Mouse (Mus musculus): ENCODE measurements around the gene Suv39h1. TPM values are rescaled to one million over a fixed set of nuclear protein-coding genes. Genes with fewer than 3 reads are reported as not detected.
"Not testable (repeated sequence)": the region's sequence is repeated elsewhere in the genome, so short reads cannot be mapped to it uniquely, and the experiment has no call there.

Gene Suv39h1
- polyA plus RNA-seq, 1 experiment from 2014 or later, result 37.2 TPM

GRCm38 (mm10) chrX:8069166-8069565 is 5.4 kb downstream of the Suv39h1 start:
- H3K27me3 ChIP-seq (ENCODE audit: control insufficient read depth, insufficient read depth, low read length), result no peaks in the 10 kb centered on the region
- no peak overlapping the region for H3K4me2 ChIP-seq (ENCODE audit: low read depth, low read length)
- H3K4me1 ChIP-seq (ENCODE audit: control insufficient read depth, insufficient read depth, low read length), result no peaks in the 10 kb centered on the region
- H3K4me3 ChIP-seq (ENCODE audit: low read depth, low read length), result no peak overlapping the region
- ATAC-seq (ENCODE audit: low read depth), result no peak
- 97% methylated on average over 1 of the region's 1 CpGs for WGBS
- H3K36me3 ChIP-seq (ENCODE audit: control insufficient read depth, insufficient read depth, low read length), result no peaks in the 10 kb centered on the region
- no peak overlapping the region for H3K27ac ChIP-seq (ENCODE audit: low read depth, low read length)
- H3K9ac ChIP-seq (replicated peaks; ENCODE audit: low read depth, low read length), result no peak overlapping the region
- H3K9me3 ChIP-seq (ENCODE audit: control insufficient read depth, low read length), result no peaks in the 10 kb centered on the region

- H3K4me3 ChIP-seq (ENCODE audit: low read depth, low read length); H3K27me3 ChIP-seq (ENCODE audit: control insufficient read depth, insufficient read depth, low read length); H3K36me3 ChIP-seq (ENCODE audit: control insufficient read depth, insufficient read depth, low read length); H3K9ac ChIP-seq (replicated peaks; ENCODE audit: low read depth, low read length); H3K4me2 ChIP-seq (ENCODE audit: low read depth, low read length); H3K27ac ChIP-seq (ENCODE audit: low read depth, low read length); H3K9me3 ChIP-seq (ENCODE audit: control insufficient read depth, low read length); ATAC-seq (ENCODE audit: low read depth); H3K4me1 ChIP-seq (ENCODE audit: control insufficient read depth, insufficient read depth, low read length): not testable (repeated sequence)
- 89% methylated on average over 8 of the region's 8 CpGs for WGBS
Observed at GRCm38 (mm10) chrX:8051044-8051781, 23.3 kb downstream of the Suv39h1 start.

- Histone ChIP-seq H3K4me1 (ENCODE audit: control insufficient read depth, insufficient read depth, low read length) (no peaks in the 10 kb centered on the region), H3K27me3 (ENCODE audit: control insufficient read depth, insufficient read depth, low read length) (no peaks in the 10 kb centered on the region), H3K9me3 (ENCODE audit: control insufficient read depth, low read length) (no peaks in the 10 kb centered on the region), H3K9ac (replicated peaks; ENCODE audit: low read depth, low read length) (no peak overlapping the region), H3K4me2 (ENCODE audit: low read depth, low read length) (no peak overlapping the region), H3K4me3 (ENCODE audit: low read depth, low read length) (no peak overlapping the region), H3K27ac (ENCODE audit: low read depth, low read length) (no peak overlapping the region), H3K36me3 (ENCODE audit: control insufficient read depth, insufficient read depth, low read length) (no peaks in the 10 kb centered on the region)
- no peak for ATAC-seq (ENCODE audit: low read depth)
- WGBS, result 79% methylated on average over 1 of the region's 1 CpGs
Observed at GRCm38 (mm10) chrX:8033009-8033408, 41.6 kb downstream of the Suv39h1 start.

DNA sequence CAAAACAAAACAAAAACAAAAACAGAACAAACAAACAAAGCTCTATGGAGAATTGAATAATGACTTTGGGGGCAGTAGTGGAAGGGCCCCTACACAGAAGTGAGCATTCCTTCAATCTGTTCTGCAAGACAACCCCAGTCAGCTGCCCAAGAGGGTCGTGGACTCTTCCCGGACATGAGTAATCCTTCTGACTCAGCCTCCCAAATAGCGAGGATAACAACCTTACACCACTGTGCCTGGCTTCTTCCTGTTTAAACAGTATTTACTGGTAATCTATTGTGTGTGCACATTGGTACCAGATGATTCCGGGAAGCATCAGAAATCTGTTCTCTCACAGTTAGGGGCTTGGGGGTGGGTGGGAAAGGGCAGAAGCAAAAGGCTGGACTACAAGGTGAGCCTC is 47.7 kb downstream of the Suv39h1 start:
- Histone ChIP-seq H3K9me3 (ENCODE audit: control insufficient read depth, low read length) (no peaks in the 10 kb centered on the region), H3K4me1 (ENCODE audit: control insufficient read depth, insufficient read depth, low read length) (no peaks in the 10 kb centered on the region), H3K36me3 (ENCODE audit: control insufficient read depth, insufficient read depth, low read length) (no peaks in the 10 kb centered on the region), H3K4me3 (ENCODE audit: low read depth, low read length) (no peak overlapping the region), H3K27me3 (ENCODE audit: control insufficient read depth, insufficient read depth, low read length) (no peaks in the 10 kb centered on the region), H3K9ac (replicated peaks; ENCODE audit: low read depth, low read length) (no peak overlapping the region), H3K27ac (ENCODE audit: low read depth, low read length) (no peak overlapping the region), H3K4me2 (ENCODE audit: low read depth, low read length) (no peak overlapping the region)
- no peak for ATAC-seq (ENCODE audit: low read depth)
- WGBS, result 77% methylated on average over 4 of the region's 4 CpGs

- H3K27ac ChIP-seq (ENCODE audit: low read depth, low read length), result no peak overlapping the region
- H3K4me2 ChIP-seq (ENCODE audit: low read depth, low read length), result no peak overlapping the region
- H3K4me1 ChIP-seq (ENCODE audit: control insufficient read depth, insufficient read depth, low read length), result no peaks in the 10 kb centered on the region
- no peaks in the 10 kb centered on the region for H3K27me3 ChIP-seq (ENCODE audit: control insufficient read depth, insufficient read depth, low read length)
- no peak overlapping the region for H3K9ac ChIP-seq (replicated peaks; ENCODE audit: low read depth, low read length)
- WGBS, result 77% methylated on average over 2 of the region's 2 CpGs
- H3K4me3 ChIP-seq (ENCODE audit: low read depth, low read length), result no peak overlapping the region
- no peaks in the 10 kb centered on the region for H3K36me3 ChIP-seq (ENCODE audit: control insufficient read depth, insufficient read depth, low read length)
- ATAC-seq (ENCODE audit: low read depth), result no peak
- H3K9me3 ChIP-seq (ENCODE audit: control insufficient read depth, low read length), result no peaks in the 10 kb centered on the region
Observed at GRCm38 (mm10) chrX:8024795-8025194, 49.8 kb downstream of the Suv39h1 start.

DNA sequence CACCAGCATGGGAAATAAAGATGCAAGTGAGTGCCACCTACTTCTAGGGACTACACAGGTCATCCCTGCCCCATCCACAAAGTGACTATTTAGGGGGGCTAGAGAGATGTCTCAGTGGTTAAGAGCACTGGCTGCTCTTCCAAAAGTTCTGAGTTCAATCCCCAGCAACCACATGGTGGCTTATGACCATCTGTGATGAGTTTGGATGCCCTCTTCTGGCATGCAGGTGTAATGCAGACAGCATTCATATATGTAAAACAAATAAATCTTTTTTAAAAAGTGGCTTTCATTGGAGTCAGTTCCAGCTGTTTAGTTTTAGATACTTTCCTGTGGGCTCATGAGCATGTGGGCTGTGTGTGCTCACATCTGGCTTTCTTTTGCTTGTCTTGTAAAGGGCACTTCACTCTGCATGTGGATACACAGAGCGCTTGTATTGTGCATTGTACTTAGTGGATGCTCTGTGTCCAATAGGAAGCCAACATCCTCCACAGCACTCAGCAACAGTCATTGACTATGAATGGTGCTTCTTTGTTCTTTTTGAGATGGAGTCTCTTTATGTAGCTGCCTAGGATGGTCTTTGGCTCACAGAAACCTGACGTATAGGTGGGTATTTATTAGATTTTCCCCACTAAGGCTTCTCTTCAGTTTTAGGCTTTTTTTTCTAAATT is 54.3 kb downstream of the Suv39h1 start:
- H3K4me3 ChIP-seq (ENCODE audit: low read depth, low read length), result no peak overlapping the region
- no peak for ATAC-seq (ENCODE audit: low read depth)
- no peak overlapping the region for H3K4me2 ChIP-seq (ENCODE audit: low read depth, low read length)
- no peaks in the 10 kb centered on the region for H3K36me3 ChIP-seq (ENCODE audit: control insufficient read depth, insufficient read depth, low read length)
- no peak overlapping the region for H3K9ac ChIP-seq (replicated peaks; ENCODE audit: low read depth, low read length)
- no peaks in the 10 kb centered on the region for H3K9me3 ChIP-seq (ENCODE audit: control insufficient read depth, low read length)
- no peak overlapping the region for H3K27ac ChIP-seq (ENCODE audit: low read depth, low read length)
- 43% methylated on average over 2 of the region's 2 CpGs for WGBS
- H3K27me3 ChIP-seq (ENCODE audit: control insufficient read depth, insufficient read depth, low read length), result no peaks in the 10 kb centered on the region
- H3K4me1 ChIP-seq (ENCODE audit: control insufficient read depth, insufficient read depth, low read length), result no peaks in the 10 kb centered on the region

DNA sequence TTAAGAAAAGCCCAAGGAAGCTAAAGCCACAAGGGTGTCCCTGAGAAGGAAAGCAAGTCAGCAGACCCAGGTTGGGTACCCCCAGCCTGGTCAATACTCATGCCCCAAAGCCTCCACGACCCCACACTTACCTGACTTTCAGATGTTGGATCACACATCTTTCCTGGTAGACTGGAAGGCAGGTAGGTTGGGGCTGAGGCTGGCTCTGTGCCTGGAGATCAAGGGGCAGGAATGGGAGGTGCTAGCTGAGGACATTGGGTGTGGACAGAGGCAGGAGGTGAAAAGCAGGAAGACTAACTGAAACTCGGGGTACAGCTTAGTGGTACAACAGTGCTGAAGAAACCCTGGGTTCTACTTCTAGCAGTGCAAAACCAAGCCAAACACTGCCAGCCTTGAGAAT is 56.3 kb downstream of the Suv39h1 start, which contains the start of gene Glod5:
TSS of gene Glod5 (minus strand) at position 207 of the 400 bp plus-strand sequence.
- no peak for ATAC-seq (ENCODE audit: low read depth)
- Histone ChIP-seq H3K9me3 (ENCODE audit: control insufficient read depth, low read length) (no peaks in the 10 kb centered on the region), H3K36me3 (ENCODE audit: control insufficient read depth, insufficient read depth, low read length) (no peaks in the 10 kb centered on the region), H3K27me3 (ENCODE audit: control insufficient read depth, insufficient read depth, low read length) (no peaks in the 10 kb centered on the region), H3K9ac (replicated peaks; ENCODE audit: low read depth, low read length) (no peak within 1 kb of the TSS), H3K4me2 (ENCODE audit: low read depth, low read length) (no peak within 1 kb of the TSS), H3K4me1 (ENCODE audit: control insufficient read depth, insufficient read depth, low read length) (no peaks in the 10 kb centered on the region), H3K27ac (ENCODE audit: low read depth, low read length) (no peak within 1 kb of the TSS), H3K4me3 (ENCODE audit: low read depth, low read length) (no peak within 1 kb of the TSS)
- WGBS, result 70% methylated on average over 2 of the region's 2 CpGs

GRCm38 (mm10) chrX:8017142-8017541 is 57.4 kb downstream of the Suv39h1 start:
- Histone ChIP-seq H3K4me1 (ENCODE audit: control insufficient read depth, insufficient read depth, low read length) (no peaks in the 10 kb centered on the region), H3K4me3 (ENCODE audit: low read depth, low read length) (no peak overlapping the region), H3K9me3 (ENCODE audit: control insufficient read depth, low read length) (no peaks in the 10 kb centered on the region), H3K36me3 (ENCODE audit: control insufficient read depth, insufficient read depth, low read length) (no peaks in the 10 kb centered on the region), H3K27ac (ENCODE audit: low read depth, low read length) (no peak overlapping the region), H3K4me2 (ENCODE audit: low read depth, low read length) (no peak overlapping the region), H3K9ac (replicated peaks; ENCODE audit: low read depth, low read length) (no peak overlapping the region), H3K27me3 (ENCODE audit: control insufficient read depth, insufficient read depth, low read length) (no peaks in the 10 kb centered on the region)
- 10% methylated on average over 5 of the region's 5 CpGs for WGBS
- no peak for ATAC-seq (ENCODE audit: low read depth)

DNA sequence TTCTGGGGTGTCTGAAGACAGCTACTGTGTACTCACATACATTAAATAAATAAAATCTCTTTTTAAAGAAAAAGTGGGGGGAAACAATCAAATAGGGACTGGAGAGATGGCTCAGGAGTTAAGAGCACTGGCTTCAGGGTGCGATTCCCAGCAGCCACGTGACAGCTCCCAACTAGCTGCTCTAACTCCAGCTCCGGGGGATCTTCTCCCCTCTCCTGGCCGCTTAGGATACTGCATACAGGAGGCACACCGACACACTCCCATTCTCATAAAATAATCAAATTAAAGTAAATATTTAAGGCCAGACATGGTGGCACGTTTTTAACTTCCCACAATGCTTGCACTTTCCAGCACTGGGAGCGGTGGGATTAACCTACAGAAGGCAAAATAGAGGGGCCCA is 58.9 kb downstream of the Suv39h1 start:
- H3K9ac ChIP-seq (replicated peaks; ENCODE audit: low read depth, low read length); ATAC-seq (ENCODE audit: low read depth); H3K4me2 ChIP-seq (ENCODE audit: low read depth, low read length); H3K9me3 ChIP-seq (ENCODE audit: control insufficient read depth, low read length); H3K4me3 ChIP-seq (ENCODE audit: low read depth, low read length); H3K4me1 ChIP-seq (ENCODE audit: control insufficient read depth, insufficient read depth, low read length); H3K36me3 ChIP-seq (ENCODE audit: control insufficient read depth, insufficient read depth, low read length); H3K27me3 ChIP-seq (ENCODE audit: control insufficient read depth, insufficient read depth, low read length); H3K27ac ChIP-seq (ENCODE audit: low read depth, low read length): not testable (repeated sequence)
- WGBS, result 28% methylated on average over 7 of the region's 7 CpGs

Measured in neural tube, embryonic 14.5 days (tissue).